Mouse (Mus musculus) forebrain, postnatal 0 days (tissue): ENCODE data around the gene Chat. TPM values are rescaled to one million over a fixed set of nuclear protein-coding genes. Genes with fewer than 3 reads are reported as not detected.
A peak's percentile ranks its signal among the peaks of the same experiment; 100 is the strongest.

Source experiments
- ATAC-seq: fragments of 200-750 bp; cut with Nextera tagmentation; 2 replicates; pipeline ENCODE4 v1.8.0; 2017; ENCODE audit warnings: mild to moderate bottlenecking, moderate library complexity
- DNase-seq: peaks from one replicate; pipeline ENCODE4 v3.0.0-alpha.2; 2015
- H3K27ac ChIP-seq: fragments of 300-500 bp; sonication (generic); 2 replicates; pipeline ENCODE4 v1.5.1; 2014; ENCODE audit warnings: low read depth, mild to moderate bottlenecking, antibody characterized with exemption, low read length, moderate library complexity, mixed read lengths
- H3K27me3 ChIP-seq: fragments of 300-500 bp; sonication (generic); 2 replicates; pipeline ENCODE4 v1.6.1; 2014; ENCODE audit warnings: mild to moderate bottlenecking, low read length, mixed read lengths; ENCODE audit not compliant: insufficient read depth
- H3K36me3 ChIP-seq: fragments of 300-500 bp; sonication (generic); 2 replicates; pipeline ENCODE4 v1.6.1; 2014; ENCODE audit warnings: mild to moderate bottlenecking, moderate library complexity; ENCODE audit not compliant: insufficient read depth
- H3K4me1 ChIP-seq: fragments of 300-500 bp; sonication (generic); 2 replicates; pipeline ENCODE4 v1.6.1; 2014; ENCODE audit warnings: antibody characterized with exemption; ENCODE audit not compliant: insufficient read depth
- H3K4me2 ChIP-seq: fragments of 300-500 bp; sonication (generic); 2 replicates; pipeline ENCODE4 v1.6.1; 2014; ENCODE audit warnings: low read depth, mild to moderate bottlenecking, moderate library complexity
- H3K4me3 ChIP-seq: fragments of 300-500 bp; sonication (generic); 2 replicates; pipeline ENCODE4 v1.5.1; 2014; ENCODE audit warnings: low read depth, low read length, mixed read lengths
- H3K9ac ChIP-seq: fragments of 300-500 bp; sonication (generic); 2 replicates; pipeline ENCODE4 v1.6.1; 2014; ENCODE audit warnings: mild to moderate bottlenecking
- H3K9me3 ChIP-seq: fragments of 300-500 bp; sonication (generic); 2 replicates; pipeline ENCODE4 v1.6.1; 2016; ENCODE audit warnings: low read length
- CTCF ChIP-seq: sonication (generic); IDR thresholded peaks from 2 replicates; pipeline ENCODE4 v1.5.1; 2016; ENCODE audit warnings: antibody characterized with exemption, control low read depth, low read depth
- WGBS: fragments of 180-500 bp; shearing (Covaris S2); extraction: QIAGEN DNeasy Blood & Tissue Kit; methylation state at CpG from one replicate; pipeline ENCODE4 v1.1.7; 2014; 5-methylcytosine and 5-hydroxymethylcytosine counted together
- polyA plus RNA-seq: library from polyadenylated mRNA; unstranded; fragments of >200 nt; fragmentation: Nextera tagmentation; extraction: Ambion mirVana; gene quantifications from 2 replicates; pipeline ENCODE4 v1.2.1, GENCODE M21; 2015
- total RNA-seq: library from RNA; depleted of rRNA; stranded (reverse); fragments of >200 nt; gene quantifications from 2 replicates; pipeline ENCODE4 v1.2.3, GENCODE M21; 2014; rRNA removed

Gene Chat
- total and polyA plus RNA-seq, 2 experiments from 2014 or later: 0.47 to 0.90 TPM

DNA sequence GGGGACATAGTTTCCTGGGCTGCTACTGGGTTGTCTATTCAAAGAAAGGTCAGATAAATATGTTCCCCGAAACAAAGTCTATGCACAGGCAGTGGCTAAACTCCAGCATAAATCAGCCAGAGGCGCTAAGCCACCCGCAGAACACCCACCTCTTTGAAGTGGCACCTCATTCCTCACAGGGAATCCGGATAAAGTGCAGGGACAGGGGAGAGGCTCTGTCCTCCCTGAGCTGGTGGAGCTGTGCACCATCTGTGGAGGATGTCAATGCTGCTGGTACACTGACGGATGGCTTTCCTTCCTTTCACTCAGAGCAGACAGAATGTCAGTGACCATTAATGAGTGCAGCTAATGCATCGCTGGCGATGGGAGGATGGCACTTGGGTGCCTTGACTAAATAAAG is 84.7 kb downstream of the Chat start:
- H3K4me2 ChIP-seq: peak overlapping the region; percentile 35
- peaks cover 14% of the 10 kb centered on the region; the same call in 1 of the 2 replicates for H3K27me3 ChIP-seq
- H3K27ac ChIP-seq: no peak overlapping the region
- no peak for TF ChIP-seq CTCF
- no peaks in the 10 kb centered on the region for H3K9me3 ChIP-seq
- no peak overlapping the region for H3K9ac ChIP-seq
- H3K4me3 ChIP-seq: peak overlapping the region; percentile 6; the same call in 1 of the 2 replicates
- no peaks in the 10 kb centered on the region for H3K4me1 ChIP-seq
- ATAC-seq (no peak), DNase-seq (no peak)
- H3K36me3 ChIP-seq: no peaks in the 10 kb centered on the region
- 32% methylated on average over 7 of the region's 7 CpGs for WGBS

DNA sequence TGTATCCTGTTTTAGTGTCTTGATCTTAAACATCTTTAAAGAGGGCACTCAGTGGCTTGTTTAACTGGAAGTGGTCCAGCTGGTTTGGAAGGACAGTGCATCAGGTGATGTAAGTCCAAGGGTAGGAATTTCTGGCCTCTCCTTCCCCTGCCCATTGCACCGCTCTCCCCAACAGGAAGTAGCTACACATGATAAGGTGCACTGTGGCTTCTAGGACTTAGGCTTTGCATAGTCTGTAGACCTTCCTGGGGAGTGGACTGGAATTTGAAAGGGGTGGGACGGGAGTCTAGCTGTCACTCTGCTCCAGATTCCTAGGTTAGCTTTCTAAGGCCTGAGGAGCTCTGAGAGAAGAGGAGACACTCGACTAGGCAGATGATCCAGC is 85.7 kb downstream of the Chat start:
- H3K4me2 ChIP-seq: no peak overlapping the region
- DNase-seq (no peak), ATAC-seq (no peak)
- H3K4me1 ChIP-seq: no peaks in the 10 kb centered on the region
- 33% methylated on average over 3 of the region's 3 CpGs for WGBS
- no peak overlapping the region for H3K4me3 ChIP-seq
- no peak overlapping the region for H3K27ac ChIP-seq
- H3K27me3 ChIP-seq: peaks cover 14% of the 10 kb centered on the region; the same call in 1 of the 2 replicates
- H3K36me3 ChIP-seq: no peaks in the 10 kb centered on the region
- TF ChIP-seq CTCF: no peak
- H3K9me3 ChIP-seq: no peaks in the 10 kb centered on the region
- no peak overlapping the region for H3K9ac ChIP-seq

- 9% methylated on average over 22 of the region's 22 CpGs for WGBS
- Histone ChIP-seq H3K9ac (no peak overlapping the region), H3K4me2 (peak overlapping the region; percentile 30; the same call in 1 of the 2 replicates), H3K36me3 (no peaks in the 10 kb centered on the region), H3K4me3 (peak overlapping the region; percentile 12; the same call in 1 of the 2 replicates), H3K9me3 (no peaks in the 10 kb centered on the region), H3K4me1 (no peaks in the 10 kb centered on the region), H3K27me3 (peaks cover 14% of the 10 kb centered on the region; the same call in 1 of the 2 replicates), H3K27ac (no peak overlapping the region)
- TF ChIP-seq CTCF: no peak
- DNase-seq (no peak), ATAC-seq (no peak)
Observed at GRCm38 (mm10) chr14:32379395-32380098, 86.2 kb downstream of the Chat start.

DNA sequence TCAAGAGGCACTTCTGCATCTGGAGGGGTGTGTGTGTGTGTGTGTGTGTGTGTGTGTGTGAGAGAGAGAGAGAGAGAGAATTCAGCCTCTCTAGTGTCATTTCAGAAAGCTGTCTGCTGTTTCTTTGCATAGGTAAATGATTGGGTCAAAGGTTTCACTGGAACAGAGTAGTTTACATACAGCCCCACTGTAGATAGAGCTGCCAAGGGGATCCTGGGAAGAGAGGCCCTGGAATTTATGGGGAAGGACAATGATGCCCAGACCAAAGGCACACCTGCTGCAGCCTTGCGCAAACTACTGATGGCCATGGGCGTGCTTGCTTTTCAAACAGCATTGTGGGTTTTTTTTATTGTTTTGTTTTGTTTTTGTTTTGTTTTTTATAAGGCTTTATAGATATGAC is 93.3 kb downstream of the Chat start:
- Histone ChIP-seq H3K9me3 (no peaks in the 10 kb centered on the region), H3K9ac (no peak overlapping the region), H3K27me3 (no peaks in the 10 kb centered on the region), H3K4me1 (no peaks in the 10 kb centered on the region), H3K27ac (no peak overlapping the region), H3K36me3 (no peaks in the 10 kb centered on the region), H3K4me3 (no peak overlapping the region), H3K4me2 (no peak overlapping the region)
- no peak for DNase-seq
- ATAC-seq: no peak
- 90% methylated on average over 2 of the region's 2 CpGs for WGBS
- TF ChIP-seq CTCF: no peak

DNA sequence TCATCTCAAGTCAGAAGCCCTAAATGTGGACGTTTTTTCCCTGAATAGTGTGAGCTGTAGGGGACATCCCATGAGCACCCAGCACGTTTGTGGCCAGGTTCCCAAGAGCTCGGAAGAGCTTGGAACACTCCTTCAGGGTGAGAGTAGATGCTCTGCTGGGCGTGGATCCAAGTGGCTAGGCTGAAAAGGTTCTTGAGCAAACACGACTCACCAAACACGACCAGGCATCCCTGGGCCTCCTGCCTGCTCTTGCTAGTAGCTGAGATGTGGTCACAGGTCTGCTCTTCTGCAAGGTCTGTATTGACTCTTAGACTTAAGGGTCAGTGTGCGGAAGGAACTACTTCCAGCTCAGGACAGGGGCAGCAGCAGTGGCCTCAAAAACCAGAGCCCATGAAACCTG is 96.0 kb downstream of the Chat start:
- Histone ChIP-seq H3K4me3 (no peak overlapping the region), H3K9ac (no peak overlapping the region), H3K4me1 (no peaks in the 10 kb centered on the region), H3K36me3 (no peaks in the 10 kb centered on the region), H3K27me3 (no peaks in the 10 kb centered on the region), H3K4me2 (no peak overlapping the region), H3K27ac (no peak overlapping the region), H3K9me3 (no peaks in the 10 kb centered on the region)
- TF ChIP-seq CTCF: no peak
- ATAC-seq (no peak), DNase-seq (no peak)
- 68% methylated on average over 7 of the region's 7 CpGs for WGBS

GRCm38 (mm10) chr14:32364359-32364758 is 101.4 kb downstream of the Chat start:
- Histone ChIP-seq H3K27ac (no peak overlapping the region), H3K4me2 (no peak overlapping the region), H3K4me1 (no peaks in the 10 kb centered on the region), H3K27me3 (no peaks in the 10 kb centered on the region), H3K9me3 (no peaks in the 10 kb centered on the region), H3K36me3 (no peaks in the 10 kb centered on the region), H3K9ac (no peak overlapping the region), H3K4me3 (no peak overlapping the region)
- DNase-seq: no peak
- ATAC-seq: no peak
- WGBS: 67% methylated on average over 7 of the region's 7 CpGs
- no peak for TF ChIP-seq CTCF

Other genes with a start within 250 kb of the Chat start
- gene Ogdhl, start 144.0 kb downstream of the Chat start, total RNA-seq: 23.2 and 32.0 TPM in 2 replicates
- gene Ogdhl, start 144.0 kb downstream of the Chat start, polyA plus RNA-seq: 17.5 and 23.3 TPM in 2 replicates
- 0.38 and 0.46 TPM in 2 replicates for gene 1700024G13Rik, start 77.6 kb downstream of the Chat start, total RNA-seq
- 1.1 and 1.2 TPM in 2 replicates for gene 1700024G13Rik, start 77.6 kb downstream of the Chat start, polyA plus RNA-seq
- gene Slc18a3, start 1.1 kb downstream of the Chat start, total RNA-seq: 2.2 and 2.4 TPM in 2 replicates
- gene Slc18a3, start 1.1 kb downstream of the Chat start, polyA plus RNA-seq: 3.0 and 4.4 TPM in 2 replicates
- gene Ercc6, start 47.5 kb upstream of the Chat start, total RNA-seq: 15.2 and 18.0 TPM in 2 replicates
- gene Ercc6, start 47.5 kb upstream of the Chat start, polyA plus RNA-seq: 12.6 and 19.5 TPM in 2 replicates
- gene Prrxl1, start 133.4 kb upstream of the Chat start, total RNA-seq: 0.05 and 0.23 TPM in 2 replicates
- 0.10 and 0.13 TPM in 2 replicates for gene Prrxl1, start 133.4 kb upstream of the Chat start, polyA plus RNA-seq
- under 0.01 TPM in 1 of 2 replicates, not detected in the other for gene 3425401B19Rik, start 219.3 kb upstream of the Chat start, total RNA-seq
- not detected in 2 replicates for gene 3425401B19Rik, start 219.3 kb upstream of the Chat start, polyA plus RNA-seq